Mouse (Mus musculus) testis, adult 2 months (tissue): ENCODE measurements around the gene Xxylt1.

Experiments used
- CTCF ChIP-seq: fragments of 200-500 bp; IDR thresholded peaks from 2 replicates; pipeline ENCODE4 v1.5.1; 2012; ENCODE audit warnings: low read depth, mild to moderate bottlenecking, inconsistent platforms, low read length, moderate library complexity; ENCODE audit not compliant: control insufficient read depth, insufficient read depth, insufficient replicate concordance
- POLR2A ChIP-seq: fragments of 200-500 bp; IDR thresholded peaks from 2 replicates; pipeline ENCODE4 v1.6.1; 2012; ENCODE audit warnings: low read depth, mild to moderate bottlenecking, inconsistent platforms, low read length, moderate library complexity; ENCODE audit not compliant: control insufficient read depth

- TF ChIP-seq CTCF (no peak), POLR2A (no peak)
Observed at GRCm38 (mm10) chr16:31027675-31028074, 53.6 kb downstream of the Xxylt1 start.
